Mouse (Mus musculus) forebrain, embryonic 16.5 days (tissue): ENCODE data around the gene Rpl23a. TPM values are rescaled to one million over a fixed set of nuclear protein-coding genes. Genes with fewer than 3 reads are reported as not detected.

Experiments
- ATAC-seq: fragments of 200-750 bp; cut with Nextera tagmentation; 2 replicates; pipeline ENCODE4 v1.8.0; 2017; ENCODE audit warnings: mild to moderate bottlenecking, moderate library complexity
- H3K27ac ChIP-seq: fragments of 300-500 bp; sonication (generic); 2 replicates; pipeline ENCODE4 v1.5.1; 2014; ENCODE audit warnings: low read length, control low read depth
- H3K27me3 ChIP-seq: fragments of 300-500 bp; sonication (generic); replicated peaks from 2 replicates; pipeline ENCODE4 v1.6.1; 2014; ENCODE audit warnings: low read length; ENCODE audit not compliant: control insufficient read depth, insufficient read depth
- H3K36me3 ChIP-seq: fragments of 300-500 bp; sonication (generic); 2 replicates; pipeline ENCODE4 v1.6.1; 2014; ENCODE audit not compliant: control insufficient read depth, insufficient read depth
- H3K4me1 ChIP-seq: fragments of 300-500 bp; sonication (generic); replicated peaks from 2 replicates; pipeline ENCODE4 v1.6.1; 2014; ENCODE audit warnings: low read length; ENCODE audit not compliant: control insufficient read depth, insufficient read depth
- H3K4me2 ChIP-seq: fragments of 300-500 bp; sonication (generic); 2 replicates; pipeline ENCODE4 v1.6.1; 2014; ENCODE audit warnings: mild to moderate bottlenecking, low read length, control low read depth
- H3K4me3 ChIP-seq: fragments of 300-500 bp; sonication (generic); replicated peaks from 2 replicates; pipeline ENCODE4 v1.5.1; 2014; ENCODE audit warnings: mild to moderate bottlenecking, low read length, control low read depth
- H3K9ac ChIP-seq: fragments of 300-500 bp; sonication (generic); replicated peaks from 2 replicates; pipeline ENCODE4 v1.6.1; 2014; ENCODE audit warnings: low read depth, low read length, control low read depth
- H3K9me3 ChIP-seq: fragments of 300-500 bp; sonication (generic); 2 replicates; pipeline ENCODE4 v1.6.1; 2016; ENCODE audit warnings: low read length; ENCODE audit not compliant: control insufficient read depth
- WGBS: fragments of 180-500 bp; shearing (Covaris S2); extraction: QIAGEN DNeasy Blood & Tissue Kit; methylation state at CpG from one replicate; pipeline ENCODE4 v1.1.7; 2014; 5-methylcytosine and 5-hydroxymethylcytosine counted together
- polyA plus RNA-seq: library from polyadenylated mRNA; unstranded; fragments of >200 nt; fragmentation: Nextera tagmentation; extraction: Ambion mirVana; gene quantifications from 2 replicates; pipeline ENCODE4 v1.2.1, GENCODE M21; 2015

Gene Rpl23a
- polyA plus RNA-seq, 1 experiment from 2014 or later, result 758 TPM

- 28% methylated on average over 2 of the region's 2 CpGs for WGBS
- H3K4me3 ChIP-seq, result no peak overlapping the region
- H3K4me2 ChIP-seq, result no peak overlapping the region
- no peaks in the 10 kb centered on the region for H3K9me3 ChIP-seq
- H3K36me3 ChIP-seq, result peaks cover 39% of the 10 kb centered on the region
- H3K9ac ChIP-seq, result no peak overlapping the region
- peaks cover 33% of the 10 kb centered on the region for H3K4me1 ChIP-seq
- peak; percentile 39 for ATAC-seq
- H3K27me3 ChIP-seq, result no peaks in the 10 kb centered on the region
- H3K27ac ChIP-seq, result no peak overlapping the region
Observed at GRCm38 (mm10) chr11:78159096-78159495, 24.3 kb downstream of the Rpl23a start.

GRCm38 (mm10) chr11:78156156-78156699 lies 27.2 kb downstream of the Rpl23a start:
- H3K36me3 ChIP-seq, result peaks cover 35% of the 10 kb centered on the region
- no peak overlapping the region for H3K27ac ChIP-seq
- H3K9ac ChIP-seq, result no peak overlapping the region
- 67% methylated on average over 6 of the region's 6 CpGs for WGBS
- no peaks in the 10 kb centered on the region for H3K9me3 ChIP-seq
- H3K4me1 ChIP-seq, result peaks cover 37% of the 10 kb centered on the region
- no peaks in the 10 kb centered on the region for H3K27me3 ChIP-seq
- ATAC-seq, result no peak
- no peak overlapping the region for H3K4me3 ChIP-seq
- H3K4me2 ChIP-seq, result no peak overlapping the region

GRCm38 (mm10) chr11:78155674-78156073 lies 27.7 kb downstream of the Rpl23a start:
- peaks cover 32% of the 10 kb centered on the region for H3K36me3 ChIP-seq
- 68% methylated on average over 5 of the region's 5 CpGs for WGBS

GRCm38 (mm10) chr11:78153778-78154177 lies 29.6 kb downstream of the Rpl23a start:
- Histone ChIP-seq H3K9me3 (no peaks in the 10 kb centered on the region), H3K4me2 (no peak overlapping the region), H3K27ac (peak overlapping the region; percentile 27; the same call in 1 of the 2 replicates), H3K4me1 (peaks cover 32% of the 10 kb centered on the region), H3K36me3 (peaks cover 22% of the 10 kb centered on the region), H3K4me3 (no peak overlapping the region), H3K9ac (no peak overlapping the region; the same call in 1 of the 2 replicates), H3K27me3 (no peaks in the 10 kb centered on the region)
- WGBS, result 73% methylated on average over 13 of the region's 13 CpGs
- ATAC-seq, result no peak

More at GRCm38 (mm10) chr11:78155674-78156073, 27.7 kb downstream of the Rpl23a start:
- ATAC-seq, result no peak
- Histone ChIP-seq H3K4me3 (no peak overlapping the region), H3K27me3 (no peaks in the 10 kb centered on the region), H3K4me2 (no peak overlapping the region), H3K9ac (no peak overlapping the region), H3K9me3 (no peaks in the 10 kb centered on the region), H3K4me1 (peaks cover 37% of the 10 kb centered on the region), H3K27ac (no peak overlapping the region)

- Histone ChIP-seq H3K27ac (peak overlapping the region; percentile 77), H3K36me3 (peaks cover 13% of the 10 kb centered on the region), H3K9ac (no peak overlapping the region), H3K4me3 (no peak overlapping the region), H3K4me1 (peaks cover 30% of the 10 kb centered on the region), H3K4me2 (no peak overlapping the region), H3K9me3 (no peaks in the 10 kb centered on the region), H3K27me3 (no peaks in the 10 kb centered on the region)
- 21% methylated on average over 9 of the region's 9 CpGs for WGBS
- peak; percentile 87 for ATAC-seq
Observed at GRCm38 (mm10) chr11:78152299-78153231, 30.8 kb downstream of the Rpl23a start.

- H3K4me1 ChIP-seq, result peaks cover 30% of the 10 kb centered on the region
- no peak overlapping the region for H3K4me2 ChIP-seq
- no peaks in the 10 kb centered on the region for H3K9me3 ChIP-seq
- H3K9ac ChIP-seq, result no peak overlapping the region
- H3K27ac ChIP-seq, result no peak overlapping the region
- 17% methylated on average over 1 of the region's 1 CpGs for WGBS
- H3K36me3 ChIP-seq, result peaks cover 13% of the 10 kb centered on the region
- H3K4me3 ChIP-seq, result no peak overlapping the region
- H3K27me3 ChIP-seq, result no peaks in the 10 kb centered on the region
- ATAC-seq, result no peak
Observed at GRCm38 (mm10) chr11:78151161-78151560, 32.2 kb downstream of the Rpl23a start.

GRCm38 (mm10) chr11:78146707-78147543 lies 36.5 kb downstream of the Rpl23a start:
- Histone ChIP-seq H3K9me3 (no peaks in the 10 kb centered on the region), H3K27me3 (no peaks in the 10 kb centered on the region), H3K9ac (no peak overlapping the region), H3K4me3 (no peak overlapping the region), H3K27ac (no peak overlapping the region), H3K4me2 (no peak overlapping the region), H3K4me1 (peaks cover 2% of the 10 kb centered on the region; the same call in 1 of the 2 replicates), H3K36me3 (peaks cover 7% of the 10 kb centered on the region)
- WGBS, result 94% methylated on average over 6 of the region's 6 CpGs
- no peak for ATAC-seq

GRCm38 (mm10) chr11:78146168-78146567 lies 37.2 kb downstream of the Rpl23a start:
- no peak for ATAC-seq
- H3K4me2 ChIP-seq, result no peak overlapping the region
- H3K27ac ChIP-seq, result no peak overlapping the region
- no peaks in the 10 kb centered on the region for H3K4me1 ChIP-seq
- no peaks in the 10 kb centered on the region for H3K9me3 ChIP-seq
- H3K36me3 ChIP-seq, result peaks cover 6% of the 10 kb centered on the region
- H3K4me3 ChIP-seq, result no peak overlapping the region
- 80% methylated on average over 5 of the region's 5 CpGs for WGBS
- H3K9ac ChIP-seq, result no peak overlapping the region
- no peaks in the 10 kb centered on the region for H3K27me3 ChIP-seq

GRCm38 (mm10) chr11:78143520-78143919 lies 39.9 kb downstream of the Rpl23a start:
- H3K36me3 ChIP-seq, result no peaks in the 10 kb centered on the region; the same call in 1 of the 2 replicates
- H3K27ac ChIP-seq, result no peak overlapping the region
- H3K9ac ChIP-seq, result no peak overlapping the region
- H3K4me3 ChIP-seq, result no peak overlapping the region
- WGBS, result 82% methylated on average over 2 of the region's 2 CpGs
- no peaks in the 10 kb centered on the region for H3K27me3 ChIP-seq
- H3K4me1 ChIP-seq, result no peaks in the 10 kb centered on the region
- no peak overlapping the region for H3K4me2 ChIP-seq
- no peaks in the 10 kb centered on the region for H3K9me3 ChIP-seq
- ATAC-seq, result no peak
